Mouse (Mus musculus) neural tube, embryonic 15.5 days (tissue): ENCODE results near the gene Creb5. TPM values are rescaled to one million over a fixed set of nuclear protein-coding genes. Genes with fewer than 3 reads are reported as not detected.

ENCODE experiments used
- ATAC-seq: fragments of 200-750 bp; cut with Nextera tagmentation; 2 replicates; pipeline ENCODE4 v1.8.0; 2017; ENCODE audit warnings: mild to moderate bottlenecking, moderate TSS enrichment, moderate library complexity; ENCODE audit not compliant: low FRiP score
- H3K27ac ChIP-seq: fragments of 300-500 bp; sonication (generic); replicated peaks from 2 replicates; pipeline ENCODE4 v1.5.1; 2015; ENCODE audit warnings: mild to moderate bottlenecking, inconsistent platforms
- H3K27me3 ChIP-seq: fragments of 300-500 bp; sonication (generic); replicated peaks from 2 replicates; pipeline ENCODE4 v1.6.1; 2015; ENCODE audit warnings: inconsistent platforms
- H3K36me3 ChIP-seq: fragments of 300-500 bp; sonication (generic); 2 replicates; pipeline ENCODE4 v1.6.1; 2015; ENCODE audit warnings: inconsistent platforms
- H3K4me1 ChIP-seq: fragments of 300-500 bp; sonication (generic); 2 replicates; pipeline ENCODE4 v1.6.1; 2015; ENCODE audit warnings: inconsistent platforms
- H3K4me2 ChIP-seq: fragments of 300-500 bp; sonication (generic); 2 replicates; pipeline ENCODE4 v1.6.1; 2015; ENCODE audit warnings: inconsistent platforms, mild to moderate bottlenecking, moderate library complexity
- H3K4me3 ChIP-seq: fragments of 300-500 bp; sonication (generic); replicated peaks from 2 replicates; pipeline ENCODE4 v1.5.1; 2015; ENCODE audit warnings: mild to moderate bottlenecking, inconsistent platforms
- H3K9ac ChIP-seq: fragments of 300-500 bp; sonication (generic); replicated peaks from 2 replicates; pipeline ENCODE4 v1.6.1; 2015; ENCODE audit warnings: mild to moderate bottlenecking, inconsistent platforms
- H3K9me3 ChIP-seq: fragments of 300-500 bp; sonication (generic); replicated peaks from 2 replicates; pipeline ENCODE4 v1.6.1; 2016; ENCODE audit warnings: inconsistent platforms
- WGBS: fragments of 180-500 bp; shearing (Covaris S2); methylation state at CpG from one replicate; pipeline ENCODE4 v1.1.7; 2015; ENCODE audit warnings: mixed read lengths; 5-methylcytosine and 5-hydroxymethylcytosine counted together
- polyA plus RNA-seq: library from polyadenylated mRNA; unstranded; fragments of >200 nt; fragmentation: Nextera tagmentation; extraction: Ambion mirVana; gene quantifications from 2 replicates; pipeline ENCODE4 v1.2.1, GENCODE M21; 2015

Gene Creb5
- polyA plus RNA-seq, 1 experiment from 2014 or later, result 5.7 TPM

DNA sequence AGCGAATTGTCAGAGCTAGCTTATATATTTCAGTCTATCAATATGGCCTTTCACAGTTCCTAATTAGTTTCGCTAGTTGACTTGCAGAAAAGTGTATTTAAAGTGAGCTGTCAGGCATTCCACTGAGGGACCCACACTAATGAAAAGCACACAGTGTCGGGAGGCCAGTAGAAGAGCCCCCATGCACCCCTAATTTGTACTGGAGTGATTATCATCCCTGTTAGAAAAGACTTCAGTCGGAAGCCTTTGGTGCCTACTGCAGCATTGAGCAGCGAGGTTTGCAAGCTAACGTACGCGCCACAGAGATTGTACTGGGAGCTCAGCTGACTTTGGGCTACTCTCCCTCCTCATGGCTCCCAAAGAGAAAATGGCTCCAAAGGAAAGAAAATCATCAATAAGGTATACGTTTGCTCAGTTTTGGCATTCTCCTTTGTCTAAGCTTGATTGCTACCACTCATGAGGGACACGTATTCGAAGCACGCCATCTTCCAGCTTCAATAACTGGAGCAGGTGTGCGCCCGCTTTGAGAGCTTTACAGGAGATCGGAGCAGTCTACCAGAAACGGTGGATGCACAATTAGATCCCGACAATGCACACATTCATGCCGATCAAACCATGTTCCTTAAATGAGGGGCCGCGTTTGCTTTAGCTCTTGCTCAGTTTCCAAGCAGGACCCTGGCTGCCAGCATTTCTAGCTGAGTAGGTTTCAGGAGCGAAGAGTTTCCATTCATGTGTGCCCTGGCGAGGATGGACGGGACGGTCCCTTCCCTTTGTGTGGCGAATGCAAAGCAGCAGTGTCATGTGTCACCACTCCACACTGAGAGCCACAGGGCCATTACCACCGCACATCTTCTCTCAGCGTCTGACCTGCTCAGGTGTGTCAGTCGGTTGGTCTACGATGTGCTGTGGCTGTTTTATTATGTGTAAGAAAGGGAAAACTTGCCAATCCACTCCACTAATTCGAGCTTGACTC, 354.8 kb downstream of the Creb5 start:
- Histone ChIP-seq H3K36me3 (no peaks in the 10 kb centered on the region), H3K9me3 (no peaks in the 10 kb centered on the region), H3K4me2 (0 out of 2 replicates have a peak overlapping the region, but pooled peaks have one; percentile 9), H3K9ac (no peak overlapping the region), H3K4me1 (peaks cover 28% of the 10 kb centered on the region), H3K27me3 (no peaks in the 10 kb centered on the region; the same call in 1 of the 2 replicates), H3K27ac (no peak overlapping the region), H3K4me3 (no peak overlapping the region)
- ATAC-seq, result no peak
- WGBS, result 68% methylated on average over 30 of the region's 30 CpGs

DNA sequence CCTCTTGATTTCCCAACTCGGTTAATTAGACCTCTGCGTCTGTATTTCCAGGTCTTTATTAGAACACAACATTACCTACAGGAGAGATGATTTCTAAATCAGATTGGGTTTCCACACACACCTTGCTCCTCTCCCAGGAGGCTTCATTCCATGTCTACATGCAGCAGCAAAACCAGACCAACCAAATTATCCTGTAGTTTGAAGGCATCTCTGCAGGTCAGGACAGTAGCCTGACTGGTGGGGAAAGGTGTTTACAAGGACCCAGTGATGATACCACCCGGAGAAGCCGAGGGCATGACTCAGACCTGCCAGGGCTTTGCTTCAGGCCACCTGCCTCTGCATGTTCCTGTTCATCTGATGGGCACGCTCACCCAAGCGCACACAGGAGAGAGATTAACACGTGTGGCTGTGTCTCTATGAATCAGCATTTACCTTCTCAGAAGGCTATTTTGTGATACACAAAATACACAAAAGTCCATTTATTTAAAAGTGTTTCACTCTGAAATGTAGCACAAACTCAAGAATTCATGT, 355.8 kb downstream of the Creb5 start:
- ATAC-seq, result no peak
- H3K9ac ChIP-seq, result no peak overlapping the region
- 82% methylated on average over 7 of the region's 7 CpGs for WGBS
- no peak overlapping the region for H3K4me2 ChIP-seq
- H3K9me3 ChIP-seq, result no peaks in the 10 kb centered on the region
- H3K36me3 ChIP-seq, result no peaks in the 10 kb centered on the region
- H3K27me3 ChIP-seq, result no peaks in the 10 kb centered on the region; the same call in 1 of the 2 replicates
- peaks cover 24% of the 10 kb centered on the region for H3K4me1 ChIP-seq
- H3K4me3 ChIP-seq, result no peak overlapping the region
- H3K27ac ChIP-seq, result no peak overlapping the region

DNA sequence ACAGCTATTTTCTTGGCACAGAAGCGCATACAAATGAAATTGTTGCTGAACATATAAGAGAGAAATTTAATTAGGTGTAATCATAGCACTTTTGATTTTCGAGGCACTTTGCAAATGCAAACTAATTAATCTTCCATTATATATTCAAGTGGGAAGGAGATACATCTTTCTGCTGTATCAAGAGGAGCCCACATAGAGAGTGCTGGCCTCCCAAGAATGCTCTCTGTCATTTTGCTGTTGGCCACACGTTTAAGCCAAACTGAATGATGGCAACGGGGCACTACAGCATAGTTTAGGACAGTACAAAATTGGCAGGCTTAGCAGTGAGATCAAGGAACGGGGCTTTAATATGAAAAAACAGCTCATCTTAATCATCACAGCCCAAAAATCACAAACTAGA, 356.4 kb downstream of the Creb5 start:
- H3K9ac ChIP-seq, result no peak overlapping the region
- H3K27ac ChIP-seq, result no peak overlapping the region
- no peak overlapping the region for H3K4me2 ChIP-seq
- 60% methylated on average over 5 of the region's 5 CpGs for WGBS
- H3K27me3 ChIP-seq, result no peaks in the 10 kb centered on the region; the same call in 1 of the 2 replicates
- no peaks in the 10 kb centered on the region for H3K9me3 ChIP-seq
- no peaks in the 10 kb centered on the region for H3K36me3 ChIP-seq
- no peak for ATAC-seq
- no peak overlapping the region for H3K4me3 ChIP-seq
- H3K4me1 ChIP-seq, result peaks cover 21% of the 10 kb centered on the region

DNA sequence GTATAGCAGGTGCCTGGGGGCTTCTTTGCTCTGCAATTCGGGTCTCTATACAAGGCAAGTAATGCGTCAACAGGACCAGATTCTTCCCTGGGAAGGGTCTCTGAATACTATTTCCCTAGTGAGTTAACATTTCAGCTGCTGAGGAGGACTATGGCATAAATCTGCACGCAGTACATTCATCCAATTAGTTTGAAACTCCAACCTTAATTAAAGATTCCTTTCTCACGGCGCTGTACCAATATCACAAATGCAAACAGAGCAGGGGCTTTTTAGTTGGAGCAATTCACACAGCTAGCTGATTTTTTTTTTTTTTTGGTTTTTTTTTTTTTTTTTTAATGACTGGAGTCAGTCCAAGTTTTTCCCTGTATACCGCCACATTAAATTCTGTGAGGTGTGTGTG, 357.0 kb downstream of the Creb5 start:
- peaks cover 21% of the 10 kb centered on the region for H3K4me1 ChIP-seq
- no peak overlapping the region for H3K9ac ChIP-seq
- no peak overlapping the region for H3K27ac ChIP-seq
- WGBS, result 42% methylated on average over 6 of the region's 6 CpGs
- no peaks in the 10 kb centered on the region for H3K9me3 ChIP-seq
- no peak overlapping the region for H3K4me3 ChIP-seq
- H3K4me2 ChIP-seq, result no peak overlapping the region
- no peak for ATAC-seq
- no peaks in the 10 kb centered on the region for H3K36me3 ChIP-seq
- no peaks in the 10 kb centered on the region for H3K27me3 ChIP-seq

DNA sequence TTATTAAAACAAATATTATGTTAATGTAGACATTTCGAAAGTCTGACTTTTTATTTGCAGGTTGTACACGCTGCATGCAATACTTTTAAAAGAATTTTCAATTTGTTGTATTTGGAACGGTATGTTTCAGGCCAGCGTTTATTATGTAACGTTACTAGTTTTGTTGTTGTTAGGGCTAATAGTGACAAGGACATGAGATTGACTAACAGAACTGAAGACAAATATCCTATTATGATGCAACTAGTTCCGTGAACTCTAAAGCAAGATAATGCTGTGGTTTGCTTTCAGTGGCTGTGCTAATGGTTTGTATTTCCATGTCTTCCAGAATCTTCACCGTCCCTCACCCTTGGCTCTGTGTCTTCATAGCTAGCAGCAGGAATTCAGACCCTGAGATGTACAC, 357.9 kb downstream of the Creb5 start:
- ATAC-seq, result no peak
- Histone ChIP-seq H3K36me3 (no peaks in the 10 kb centered on the region), H3K4me2 (no peak overlapping the region), H3K9me3 (no peaks in the 10 kb centered on the region), H3K4me1 (peaks cover 21% of the 10 kb centered on the region), H3K4me3 (no peak overlapping the region), H3K27me3 (no peaks in the 10 kb centered on the region), H3K27ac (no peak overlapping the region), H3K9ac (no peak overlapping the region)
- 93% methylated on average over 7 of the region's 7 CpGs for WGBS

DNA sequence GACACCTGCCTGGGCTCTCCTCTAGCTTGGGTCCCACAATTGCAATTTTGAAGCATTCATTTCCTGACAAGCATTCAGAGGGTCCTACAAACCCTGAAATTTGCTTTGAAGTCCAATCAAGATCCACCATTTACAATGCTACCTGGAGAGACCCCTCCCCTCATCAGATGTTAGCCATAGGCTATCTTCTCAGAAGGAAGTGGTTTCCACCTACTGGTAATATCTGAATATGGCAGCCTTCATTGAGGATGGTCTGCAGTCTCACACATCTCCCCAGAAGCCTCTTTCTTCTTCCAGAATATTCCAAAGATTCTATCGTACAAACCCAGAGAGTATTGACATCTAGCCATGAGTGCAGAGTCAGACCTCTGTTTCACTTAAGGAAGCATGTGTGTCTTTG, 362.7 kb downstream of the Creb5 start:
- no peaks in the 10 kb centered on the region for H3K9me3 ChIP-seq
- H3K9ac ChIP-seq, result no peak overlapping the region
- ATAC-seq, result no peak
- H3K36me3 ChIP-seq, result no peaks in the 10 kb centered on the region
- WGBS, result 72% methylated on average over 1 of the region's 1 CpGs
- no peak overlapping the region for H3K27ac ChIP-seq
- H3K4me1 ChIP-seq, result peaks cover 12% of the 10 kb centered on the region
- H3K27me3 ChIP-seq, result no peaks in the 10 kb centered on the region
- no peak overlapping the region for H3K4me2 ChIP-seq
- no peak overlapping the region for H3K4me3 ChIP-seq

DNA sequence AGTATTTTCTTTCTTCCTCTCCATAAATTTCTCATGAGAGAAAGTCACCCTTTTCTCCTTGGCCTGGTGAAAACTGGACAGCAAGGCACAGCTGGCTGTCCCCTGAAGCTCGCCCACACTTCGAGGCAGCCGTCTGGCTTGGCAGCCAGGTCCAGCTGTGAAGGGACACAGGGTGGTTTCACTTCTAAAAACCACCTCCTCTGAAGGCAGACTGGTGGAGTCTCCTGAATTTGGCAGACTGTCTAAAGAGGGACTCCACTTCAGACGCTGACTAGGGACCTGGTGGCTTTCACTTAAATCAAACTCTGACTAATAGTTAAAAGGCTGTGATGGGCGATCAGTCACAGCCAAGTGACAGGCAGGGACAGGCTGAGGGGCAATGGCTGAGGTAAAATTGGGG, 365.6 kb downstream of the Creb5 start:
- no peak overlapping the region for H3K27ac ChIP-seq
- WGBS, result 49% methylated on average over 5 of the region's 5 CpGs
- H3K9me3 ChIP-seq, result no peaks in the 10 kb centered on the region
- no peak for ATAC-seq
- H3K36me3 ChIP-seq, result no peaks in the 10 kb centered on the region
- no peak overlapping the region for H3K9ac ChIP-seq
- peaks cover 12% of the 10 kb centered on the region for H3K4me1 ChIP-seq
- no peak overlapping the region for H3K4me2 ChIP-seq
- no peaks in the 10 kb centered on the region for H3K27me3 ChIP-seq
- H3K4me3 ChIP-seq, result no peak overlapping the region

DNA sequence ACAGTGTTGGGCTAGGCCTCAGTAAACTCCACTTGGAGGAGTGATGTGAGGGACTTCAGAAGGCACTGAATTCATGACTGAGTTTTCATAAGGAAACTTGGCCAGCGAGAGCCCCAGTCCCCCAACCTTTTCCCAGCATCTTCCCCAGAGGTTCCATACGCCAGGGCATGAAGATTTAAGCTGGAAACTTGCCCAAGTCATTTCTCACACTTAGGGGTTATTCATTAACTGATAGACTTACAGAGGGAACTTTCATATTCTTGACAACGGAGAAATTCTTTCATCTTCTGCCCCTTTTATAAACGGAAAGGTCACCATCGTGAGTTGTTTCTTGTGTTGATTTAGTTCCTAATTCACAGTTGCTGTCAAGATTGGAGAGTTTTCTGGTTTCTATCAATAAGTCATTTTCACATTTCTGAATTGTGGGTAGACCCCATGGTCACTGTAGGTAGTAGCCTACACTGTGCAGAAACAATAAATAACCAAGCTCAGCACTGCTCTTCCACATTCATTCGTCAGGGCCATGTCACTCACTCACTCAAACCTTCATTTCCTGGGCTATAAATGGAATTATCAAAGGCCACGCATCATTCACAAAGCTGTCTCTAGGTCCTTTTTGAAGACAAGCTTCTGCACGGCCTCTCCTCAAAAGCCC, 366.8 kb downstream of the Creb5 start:
- H3K9ac ChIP-seq, result no peak overlapping the region
- H3K27me3 ChIP-seq, result no peaks in the 10 kb centered on the region
- H3K36me3 ChIP-seq, result no peaks in the 10 kb centered on the region
- no peak for ATAC-seq
- H3K4me3 ChIP-seq, result no peak overlapping the region
- peaks cover 12% of the 10 kb centered on the region for H3K4me1 ChIP-seq
- no peak overlapping the region for H3K27ac ChIP-seq
- 69% methylated on average over 8 of the region's 8 CpGs for WGBS
- no peak overlapping the region for H3K4me2 ChIP-seq
- no peaks in the 10 kb centered on the region for H3K9me3 ChIP-seq

DNA sequence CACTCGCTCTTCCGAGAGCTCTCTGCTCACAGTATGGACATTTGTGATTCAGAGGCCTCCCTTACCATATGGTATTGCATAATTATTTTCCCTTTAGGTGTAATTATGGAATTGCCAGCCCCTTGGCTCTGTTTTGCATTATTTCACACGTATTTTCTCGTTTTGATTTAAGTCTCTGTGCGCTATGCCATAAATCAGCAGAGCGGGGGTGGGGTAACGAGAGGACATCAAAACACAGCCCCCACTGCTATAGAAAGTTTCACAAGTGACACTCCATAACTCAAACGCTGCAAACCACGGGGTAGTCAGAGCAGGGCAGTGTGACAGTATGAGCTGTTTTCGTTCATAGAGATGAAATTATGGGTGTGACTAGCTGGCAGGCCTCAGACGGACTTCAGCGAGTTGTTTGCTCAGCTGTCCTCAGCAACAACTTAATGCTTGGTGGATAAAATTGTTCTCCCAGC, 367.3 kb downstream of the Creb5 start:
- H3K27ac ChIP-seq, result no peak overlapping the region
- WGBS, result 38% methylated on average over 12 of the region's 12 CpGs

DNA sequence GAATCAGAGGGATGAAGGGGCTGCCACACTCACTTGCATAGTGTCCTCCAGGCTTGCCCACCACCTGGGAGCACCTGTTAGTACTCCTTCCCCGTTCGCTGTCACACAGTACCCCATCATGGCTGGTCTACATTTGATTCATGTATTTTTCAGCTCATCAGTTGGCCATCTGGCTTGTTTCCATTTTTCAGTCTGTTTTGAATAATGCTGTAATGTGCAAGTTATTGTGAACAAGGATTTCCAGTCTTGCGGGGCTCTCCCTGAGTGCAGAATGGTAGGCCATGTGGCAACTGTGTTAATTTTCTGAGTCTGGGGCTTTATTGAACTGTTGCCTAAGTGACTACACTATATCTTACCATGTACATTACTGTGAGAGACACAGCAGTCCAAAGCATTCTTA, 369.4 kb downstream of the Creb5 start:
- 82% methylated on average over 3 of the region's 3 CpGs for WGBS
- no peak for ATAC-seq
- H3K27me3 ChIP-seq, result no peaks in the 10 kb centered on the region; the same call in 1 of the 2 replicates
- no peaks in the 10 kb centered on the region for H3K36me3 ChIP-seq
- H3K4me2 ChIP-seq, result no peak overlapping the region
- no peak overlapping the region for H3K27ac ChIP-seq
- no peak overlapping the region for H3K9ac ChIP-seq
- no peaks in the 10 kb centered on the region for H3K9me3 ChIP-seq
- H3K4me1 ChIP-seq, result peaks cover 6% of the 10 kb centered on the region
- no peak overlapping the region for H3K4me3 ChIP-seq

More for the DNA sequence above, 367.3 kb downstream of the Creb5 start:
- no peak for ATAC-seq
- H3K4me1 ChIP-seq, result peaks cover 12% of the 10 kb centered on the region
- no peaks in the 10 kb centered on the region for H3K36me3 ChIP-seq
- H3K9ac ChIP-seq, result no peak overlapping the region
- no peaks in the 10 kb centered on the region for H3K9me3 ChIP-seq
- no peak overlapping the region for H3K4me3 ChIP-seq
- H3K4me2 ChIP-seq, result no peak overlapping the region
- H3K27me3 ChIP-seq, result no peaks in the 10 kb centered on the region

DNA sequence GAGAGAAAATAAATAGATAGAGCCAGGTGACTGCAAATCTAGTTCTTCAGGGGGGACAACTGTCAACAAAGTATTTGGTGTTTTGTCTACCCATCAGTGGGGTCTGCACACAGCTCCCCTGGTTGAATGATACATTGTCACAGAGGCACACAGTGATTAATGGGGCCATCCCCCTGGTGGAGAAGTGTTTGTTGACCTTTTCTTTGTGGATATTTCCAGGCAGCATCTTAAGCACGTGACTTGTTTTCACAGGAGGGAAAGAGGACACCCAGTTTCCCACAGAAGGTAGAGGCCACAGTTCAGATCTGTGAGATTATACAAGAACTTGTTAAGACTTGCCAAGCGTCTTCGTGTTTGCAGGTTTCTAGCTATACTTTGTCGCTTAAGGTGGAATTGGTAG, 370.4 kb downstream of the Creb5 start:
- H3K4me3 ChIP-seq, result no peak overlapping the region
- H3K9me3 ChIP-seq, result no peaks in the 10 kb centered on the region
- WGBS, result 67% methylated on average over 4 of the region's 4 CpGs
- H3K4me1 ChIP-seq, result peaks cover 6% of the 10 kb centered on the region
- ATAC-seq, result no peak
- no peak overlapping the region for H3K27ac ChIP-seq
- no peak overlapping the region for H3K9ac ChIP-seq
- no peaks in the 10 kb centered on the region for H3K36me3 ChIP-seq
- no peaks in the 10 kb centered on the region; the same call in 1 of the 2 replicates for H3K27me3 ChIP-seq
- no peak overlapping the region for H3K4me2 ChIP-seq
